ENCODE assay signal across 8 mouse cellular contexts in the genomic region with DNA sequence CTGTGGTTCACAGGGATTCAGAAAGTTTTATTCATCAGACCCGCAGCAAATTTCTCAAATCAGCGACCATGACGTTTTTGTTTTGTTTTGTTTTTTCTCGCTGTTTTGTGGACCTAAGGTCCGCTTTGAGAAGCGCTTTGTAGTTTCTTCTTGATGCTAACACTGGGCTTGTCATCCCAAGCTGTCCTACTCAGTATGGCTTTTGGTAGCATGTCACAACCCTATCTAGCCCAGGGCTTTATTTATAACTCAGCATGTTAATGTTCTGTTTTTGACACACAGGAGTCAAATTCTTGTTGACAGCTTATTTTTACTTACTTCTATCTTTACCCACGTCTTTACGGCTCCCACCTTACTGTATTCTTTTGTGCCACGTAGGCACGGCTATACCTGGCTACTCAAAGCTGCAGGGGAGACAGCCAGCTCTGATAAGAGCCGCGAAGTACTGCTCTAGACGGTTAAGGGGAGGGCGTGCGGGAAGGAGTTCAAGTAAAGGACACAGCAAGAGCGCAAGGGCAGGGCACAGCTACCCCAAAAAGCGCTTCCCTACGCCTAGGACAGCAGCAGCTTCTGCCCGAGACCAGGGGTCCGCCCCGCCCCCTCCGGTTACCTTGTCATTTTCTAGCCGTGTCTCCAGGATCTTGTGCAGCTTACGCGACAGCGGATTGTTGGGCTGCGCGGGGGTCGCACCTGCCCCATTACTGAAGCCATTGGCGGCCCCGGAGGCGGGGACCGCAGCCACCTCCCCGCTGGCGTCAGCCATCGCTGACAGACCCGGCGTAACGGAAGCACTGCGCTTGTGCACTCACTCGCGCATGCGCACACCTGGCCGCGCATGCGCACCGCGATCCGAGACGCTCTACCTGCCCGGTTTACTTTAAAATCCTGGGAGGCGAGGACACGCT. TPM values are rescaled to one million over a fixed set of nuclear protein-coding genes. Genes with fewer than 3 reads are reported as not detected.
DNase-seq lines count a peak whose midpoint lies in the region; ATAC-seq and TF ChIP-seq lines count a peak whose summit lies in the region.

A gene (minus strand): TSS at position 802 of the 905 bp plus-strand sequence.

- no peaks in the 10 kb centered on the region for H3K27me3 ChIP-seq in forebrain, embryonic 10.5 days (ENCODE audit: poor library complexity, severe bottlenecking)
- H3K27me3 ChIP-seq in heart, embryonic 15.5 days = 0 out of 2 replicates have a peak, but pooled peaks cover 6% of the 10 kb centered on the region
- H3K27me3 ChIP-seq in liver, embryonic 14.5 days (ENCODE audit: control insufficient read depth, insufficient read depth, low read length) = no peaks in the 10 kb centered on the region
- no peaks in the 10 kb centered on the region for H3K27me3 ChIP-seq in neural tube, embryonic 11.5 days (ENCODE audit: control insufficient read depth, insufficient read depth, low read length)
- no peaks in the 10 kb centered on the region for H3K27me3 ChIP-seq in stomach, postnatal 0 days (ENCODE audit: control insufficient read depth, insufficient read depth, low read length)

- H3K4me1 ChIP-seq in forebrain, embryonic 10.5 days = peaks cover 10% of the 10 kb centered on the region
- peaks cover 7% of the 10 kb centered on the region for H3K4me1 ChIP-seq in heart, embryonic 15.5 days (replicated peaks)
- peaks cover 0 to 4% of the 10 kb centered on the region in 2 experiments; a peak in 2 of 4 replicates for H3K4me1 ChIP-seq in liver, embryonic 14.5 days (replicated peaks; ENCODE audit: control insufficient read depth in 2 of 2, insufficient read depth in 2 of 2, low read length in 1 of 2)
- peaks cover 6% of the 10 kb centered on the region; the same call in 1 of the 2 replicates for H3K4me1 ChIP-seq in neural tube, embryonic 11.5 days (ENCODE audit: control insufficient read depth, insufficient read depth, low read length)
- no peaks in the 10 kb centered on the region for H3K4me1 ChIP-seq in stomach, postnatal 0 days (replicated peaks; ENCODE audit: control insufficient read depth, insufficient read depth)

- peak within 1 kb of the TSS; percentile 68 for H3K4me2 ChIP-seq in heart, embryonic 15.5 days
- peak within 1 kb of the TSS; percentile 89 for H3K4me2 ChIP-seq in liver, embryonic 14.5 days (ENCODE audit: low read depth)
- peak within 1 kb of the TSS; percentile 58 for H3K4me2 ChIP-seq in neural tube, embryonic 11.5 days (ENCODE audit: low read depth)
- H3K4me2 ChIP-seq in stomach, postnatal 0 days (replicated peaks; ENCODE audit: low read depth) = peak within 1 kb of the TSS; percentile 78

- H3K9ac ChIP-seq in heart, embryonic 15.5 days = peak within 1 kb of the TSS; percentile 60
- peak within 1 kb of the TSS; percentile 76 for H3K9ac ChIP-seq in liver, embryonic 14.5 days (replicated peaks)
- H3K9ac ChIP-seq in neural tube, embryonic 11.5 days (ENCODE audit: low read length) = peak within 1 kb of the TSS; percentile 66
- H3K9ac ChIP-seq in stomach, postnatal 0 days (ENCODE audit: low read length) = peak within 1 kb of the TSS; percentile 75

- H3K4me3 ChIP-seq in forebrain, embryonic 10.5 days = peak within 1 kb of the TSS; percentile 88
- peak within 1 kb of the TSS; percentile 77 for H3K4me3 ChIP-seq in heart, embryonic 15.5 days
- H3K4me3 ChIP-seq in liver, embryonic 14.5 days (ENCODE audit: insufficient read depth in 1 of 2, low read depth in 2 of 2, low read length in 2 of 2) = peak within 1 kb of the TSS; percentile 73 to 90
- peak within 1 kb of the TSS; percentile 62 for H3K4me3 ChIP-seq in neural tube, embryonic 11.5 days (ENCODE audit: low read depth, low read length)
- peak within 1 kb of the TSS; percentile 88 for H3K4me3 ChIP-seq in stomach, postnatal 0 days (ENCODE audit: low read depth, low read length)

- H3K36me3 ChIP-seq in forebrain, embryonic 10.5 days (replicated peaks) = peaks cover 23% of the 10 kb centered on the region
- peaks cover 21% of the 10 kb centered on the region for H3K36me3 ChIP-seq in heart, embryonic 15.5 days
- no peaks in the 10 kb centered on the region for H3K36me3 ChIP-seq in liver, embryonic 14.5 days (replicated peaks; ENCODE audit: control insufficient read depth, insufficient read depth, low read depth)
- no peaks in the 10 kb centered on the region for H3K36me3 ChIP-seq in neural tube, embryonic 11.5 days (ENCODE audit: control insufficient read depth, insufficient read depth, low read length)
- peaks cover 3% of the 10 kb centered on the region; the same call in 1 of the 2 replicates for H3K36me3 ChIP-seq in stomach, postnatal 0 days (ENCODE audit: control insufficient read depth, insufficient read depth, low read length)

- peak; percentile 73 for DNase-seq in c-Kit-negative CD71-positive TER-119-positive erythroid progenitor cells, embryonic 14.5 days (ENCODE audit: low read depth, low spot score)
- peak; percentile 81 for DNase-seq in forebrain, embryonic 10.5 days (ENCODE audit: extremely low spot score, low spot score)
- peak; percentile 84 to 93 for DNase-seq in kidney, postnatal 25 days
- DNase-seq in liver, embryonic 14.5 days (ENCODE audit: low read depth in 3 of 3, low spot score in 3 of 3) = peak; percentile 68 to 73 (median 71)
- DNase-seq in neural tube, embryonic 11.5 days (ENCODE audit: low spot score) = peak; percentile 94
- peak; percentile 83 for DNase-seq in stomach, postnatal 0 days (ENCODE audit: low spot score)

- no peak for TF ChIP-seq CTCF in liver, embryonic 14.5 days (IDR thresholded peaks at IDR 0.05; ENCODE audit: low read depth)
- no peak for TF ChIP-seq CTCF in stomach, postnatal 0 days (IDR thresholded peaks at IDR 0.05; ENCODE audit: low read depth)

- H3K9me3 ChIP-seq in forebrain, embryonic 10.5 days = no peaks in the 10 kb centered on the region
- no peaks in the 10 kb centered on the region for H3K9me3 ChIP-seq in heart, embryonic 15.5 days (replicated peaks)
- no peaks in the 10 kb centered on the region for H3K9me3 ChIP-seq in liver, embryonic 14.5 days (ENCODE audit: control insufficient read depth, low read length)
- H3K9me3 ChIP-seq in neural tube, embryonic 11.5 days (ENCODE audit: control insufficient read depth, low read length) = no peaks in the 10 kb centered on the region
- no peaks in the 10 kb centered on the region for H3K9me3 ChIP-seq in stomach, postnatal 0 days (ENCODE audit: control insufficient read depth, low read length)

- peak; percentile 93 for ATAC-seq in CD4-positive, CD25-positive, alpha-beta regulatory T cell, adult 4 months
- ATAC-seq in heart, embryonic 15.5 days (replicated peaks; ENCODE audit: insufficient number of reproducible peaks, insufficient read depth, low FRiP score, low read depth) = peak; percentile 91
- ATAC-seq in liver, embryonic 14.5 days (ENCODE audit: insufficient read depth) = peak; percentile 93
- peak; percentile 88 for ATAC-seq in neural tube, embryonic 11.5 days (ENCODE audit: insufficient read depth, low FRiP score, low TSS enrichment)
- peak; percentile 92 for ATAC-seq in stomach, postnatal 0 days (ENCODE audit: low FRiP score, low TSS enrichment)

- TF ChIP-seq EP300 in liver, embryonic 14.5 days (IDR thresholded peaks at IDR 0.05; ENCODE audit: low read depth) = no peak
- no peak for TF ChIP-seq EP300 in stomach, postnatal 0 days (optimal IDR thresholded peaks at IDR 0.05)

- 7% methylated on average over 53 of the region's 53 CpGs for WGBS in forebrain, embryonic 10.5 days
- 4% methylated on average over 53 of the region's 53 CpGs for WGBS in heart, embryonic 15.5 days
- 4% methylated on average over 53 of the region's 53 CpGs for WGBS in liver, embryonic 14.5 days (ENCODE audit: insufficient replicate concordance)
- WGBS in neural tube, embryonic 11.5 days = 7% methylated on average over 53 of the region's 53 CpGs
- WGBS in stomach, postnatal 0 days = 3% methylated on average over 53 of the region's 53 CpGs

- peak within 1 kb of the TSS; percentile 89 for H3K27ac ChIP-seq in forebrain, embryonic 10.5 days
- peak within 1 kb of the TSS; percentile 93 for H3K27ac ChIP-seq in heart, embryonic 15.5 days
- peak within 1 kb of the TSS; percentile 44 for H3K27ac ChIP-seq in liver, embryonic 14.5 days
- peak within 1 kb of the TSS; percentile 36; the same call in 1 of the 2 replicates for H3K27ac ChIP-seq in neural tube, embryonic 11.5 days (ENCODE audit: low read depth, low read length)
- H3K27ac ChIP-seq in stomach, postnatal 0 days (replicated peaks) = peak within 1 kb of the TSS; percentile 49; the same call in 1 of the 2 replicates

RNA-seq across cellular contexts. Expression of the gene that starts here (rescaled TPM):
- polyA plus RNA-seq in CD4-positive, CD25-positive, alpha-beta regulatory T cell, adult 4 months (2017; shearing (Covaris generic)) = 10 to 100 TPM; 21.3 to 27.9 TPM
- 37.8 and 39.4 TPM in 2 replicates for polyA plus RNA-seq in forebrain, embryonic 10.5 days (2016; fragmentation: Nextera tagmentation; extraction: Ambion mirVana)
- 51.6 and 52.6 TPM in 2 replicates for polyA plus RNA-seq in heart, embryonic 15.5 days (2015; fragmentation: Nextera tagmentation; extraction: Ambion mirVana)
- polyA plus RNA-seq in liver, embryonic 14.5 days (2012; rRNA removed) = 6.5 and 7.3 TPM in 2 replicates
- polyA plus RNA-seq in liver, embryonic 14.5 days (2014; fragmentation: Nextera tagmentation; extraction: Ambion mirVana) = 14.4 and 15.5 TPM in 2 replicates
- 54.9 and 55.6 TPM in 2 replicates for polyA plus RNA-seq in neural tube, embryonic 11.5 days (2014; fragmentation: Nextera tagmentation; extraction: Ambion mirVana)
- polyA plus RNA-seq in stomach, postnatal 0 days (2015; fragmentation: Nextera tagmentation; extraction: Ambion mirVana) = 25.1 and 25.7 TPM in 2 replicates

Comparison
In these comparisons a context has a peak if more than half of its experiments do, and no peak if none do; other contexts are left out.
1. Peak in every context shown above with its lines: DNase-seq, ATAC-seq, H3K4me3 ChIP-seq and H3K27ac ChIP-seq.
2. H3K27ac ChIP-seq: peak in every context shown above with its lines; median percentile 93 in heart, embryonic 15.5 days; 89 in forebrain, embryonic 10.5 days; 49 in stomach, postnatal 0 days; 44 in liver, embryonic 14.5 days; 36 in neural tube, embryonic 11.5 days.